Mouse (Mus musculus) NIH3T3 (cell line): ENCODE data around the gene Kdm5b.

Experiments used
- DNase-seq: peaks from one replicate; pipeline ENCODE4 v3.0.0-alpha.2; 2012; ENCODE audit warnings: low read depth

The Kdm5b gene

DNA sequence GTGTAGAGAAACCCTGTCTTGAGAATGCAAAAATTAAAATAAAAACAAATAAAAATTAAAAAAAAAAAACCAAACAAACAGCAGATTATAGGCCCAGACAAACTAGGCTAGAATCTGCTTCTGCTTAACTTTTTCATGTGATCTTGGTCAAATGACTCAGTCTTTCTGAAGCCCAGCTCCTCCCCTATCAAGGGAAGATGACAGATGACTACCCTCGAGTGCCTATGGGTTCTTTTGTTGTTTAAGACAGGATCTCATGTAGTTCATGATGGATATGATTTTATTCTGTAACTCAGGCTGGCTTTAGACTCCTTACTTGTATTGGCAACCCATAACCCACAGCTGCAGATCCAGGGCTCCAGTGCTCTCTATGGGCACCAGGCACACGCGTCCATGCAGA, 8.1 kb upstream of the Kdm5b start:
- DNase-seq, result peak; percentile 89

DNA sequence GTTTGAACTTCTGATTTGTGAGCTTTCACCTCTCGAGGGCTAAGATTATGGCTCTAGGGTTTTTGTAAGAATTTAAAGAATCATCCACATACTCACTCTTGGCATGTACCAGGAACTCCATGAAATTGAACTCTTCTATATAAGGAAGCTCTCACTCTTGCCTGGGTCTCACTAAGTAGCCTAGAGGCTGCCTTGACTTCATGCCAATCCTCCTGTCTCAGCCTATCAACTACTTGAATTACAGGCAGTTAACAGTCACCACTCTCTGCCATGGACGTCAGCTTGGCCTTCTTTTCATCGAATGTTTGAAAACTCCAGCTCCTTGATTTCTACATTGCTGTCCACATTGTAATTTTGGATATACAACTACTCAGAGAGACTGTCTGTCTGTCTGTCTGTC, 7.6 kb upstream of the Kdm5b start:
- DNase-seq, result peak; percentile 79

DNA sequence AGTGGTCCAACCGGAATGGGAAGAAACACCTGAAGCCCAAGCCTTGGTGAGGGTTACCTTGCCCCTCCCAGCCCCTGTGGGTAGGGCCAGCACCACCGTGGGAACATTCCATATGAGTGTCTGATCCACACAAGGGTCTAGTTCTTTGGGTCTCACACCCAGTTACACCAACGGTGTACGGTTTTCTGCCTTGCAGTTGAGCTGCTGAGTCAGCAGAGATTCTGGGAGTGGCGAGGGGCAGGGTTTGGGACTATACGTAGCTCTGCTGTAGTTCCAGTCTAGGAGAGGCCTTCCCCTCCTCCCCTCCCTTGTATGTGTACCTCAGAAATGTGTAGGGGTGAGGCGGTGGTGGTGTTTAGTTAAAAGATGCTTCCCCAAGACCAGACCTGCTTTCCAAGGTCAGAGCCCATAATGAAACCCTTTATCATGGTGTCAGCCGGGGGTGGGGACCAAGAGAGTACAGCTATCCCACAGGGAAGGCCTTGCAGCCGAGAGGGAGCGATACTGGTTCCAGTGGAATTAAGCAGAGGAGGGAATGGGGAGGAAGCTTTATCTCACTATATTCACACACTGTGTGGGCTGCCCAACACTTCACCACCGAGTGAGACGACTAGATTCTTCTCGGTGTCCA, 4.6 kb upstream of the Kdm5b start:
- DNase-seq, result no peak

DNA sequence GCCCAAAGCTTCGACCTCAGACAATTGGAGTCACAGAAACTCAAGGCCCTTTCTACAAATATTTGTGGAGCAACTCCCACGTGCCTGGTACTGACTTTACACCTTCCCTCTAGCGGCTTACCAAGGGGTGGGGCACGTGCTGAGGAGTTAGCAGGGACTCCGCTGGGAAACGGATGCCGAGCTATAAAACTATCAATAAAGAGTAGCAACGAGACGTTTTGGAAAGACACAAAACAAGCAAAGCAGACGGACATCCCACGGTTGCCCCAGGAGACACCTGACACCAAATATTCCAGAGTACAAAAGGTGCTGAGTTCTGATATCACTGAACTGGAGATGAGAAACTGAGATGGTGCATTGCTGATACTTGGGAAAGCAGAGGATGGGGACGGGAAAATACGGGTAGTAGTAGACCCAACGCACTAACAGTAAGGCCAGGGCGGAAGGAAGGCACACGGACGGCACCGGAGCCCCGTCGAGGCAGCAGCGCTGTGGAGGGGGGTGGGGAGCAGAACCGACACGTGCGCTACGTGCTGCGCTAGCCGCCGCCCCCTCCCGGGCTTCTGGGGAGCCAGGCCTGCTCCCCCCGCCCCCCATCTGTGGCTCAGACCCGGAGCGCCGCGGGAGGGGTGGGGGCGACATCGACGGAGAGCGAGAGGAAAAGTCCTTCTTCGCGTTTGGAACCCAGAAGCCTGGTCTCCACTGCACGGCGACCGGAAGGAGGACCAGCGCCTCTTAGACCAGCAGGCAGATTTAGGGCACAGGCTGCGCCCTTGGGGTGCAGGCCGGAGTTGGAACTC, 3.9 kb upstream of the Kdm5b start:
- DNase-seq, result no peak

DNA sequence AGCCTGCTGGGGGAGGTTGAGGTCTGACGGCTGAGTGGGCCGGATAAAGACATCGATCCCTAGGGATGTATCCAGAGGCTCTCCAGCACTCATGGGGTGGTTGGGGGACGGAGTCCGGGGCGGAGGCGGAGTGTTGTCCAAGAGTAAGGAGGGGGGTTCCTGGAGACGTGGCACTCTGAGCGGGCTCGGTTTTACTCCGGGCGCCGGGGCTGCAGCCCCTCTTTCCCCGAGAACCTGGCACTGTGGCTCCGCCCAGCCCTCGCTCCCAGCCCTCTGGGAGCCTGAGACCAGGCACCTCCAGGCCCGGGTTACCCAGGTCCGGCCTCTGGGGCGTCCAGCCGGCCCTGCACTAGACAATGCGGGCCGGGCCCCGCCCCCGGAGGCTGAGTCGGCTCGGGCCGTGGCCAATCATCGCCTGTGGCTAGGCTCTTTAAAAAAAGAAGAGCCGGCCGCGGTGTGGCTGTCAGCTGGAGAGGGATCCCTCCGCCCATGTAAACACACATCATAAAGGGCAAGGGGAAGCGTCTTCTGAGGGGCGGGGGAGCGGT, 3.2 kb upstream of the Kdm5b start:
- DNase-seq, result peak; percentile 99

DNA sequence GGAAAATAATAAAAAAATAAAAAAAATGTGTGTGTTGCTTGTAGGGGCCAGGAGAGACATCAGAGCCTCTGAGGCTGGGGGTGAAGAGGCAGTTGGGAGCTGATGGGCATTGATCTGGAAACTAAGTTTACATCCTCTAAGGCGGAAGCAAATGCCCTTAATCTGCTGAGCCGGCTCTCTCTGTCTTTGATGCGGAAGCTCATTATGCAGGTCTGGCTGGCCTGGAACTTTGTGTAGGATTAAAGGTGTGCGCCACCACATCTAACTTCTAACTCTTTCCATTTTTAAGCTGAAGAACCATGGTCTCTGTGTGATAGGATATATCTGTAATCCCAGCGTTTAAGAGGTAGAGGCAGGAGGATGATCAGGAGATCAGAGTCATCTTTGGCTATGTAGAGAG, 1.5 kb upstream of the Kdm5b start:
- no peak for DNase-seq

DNA sequence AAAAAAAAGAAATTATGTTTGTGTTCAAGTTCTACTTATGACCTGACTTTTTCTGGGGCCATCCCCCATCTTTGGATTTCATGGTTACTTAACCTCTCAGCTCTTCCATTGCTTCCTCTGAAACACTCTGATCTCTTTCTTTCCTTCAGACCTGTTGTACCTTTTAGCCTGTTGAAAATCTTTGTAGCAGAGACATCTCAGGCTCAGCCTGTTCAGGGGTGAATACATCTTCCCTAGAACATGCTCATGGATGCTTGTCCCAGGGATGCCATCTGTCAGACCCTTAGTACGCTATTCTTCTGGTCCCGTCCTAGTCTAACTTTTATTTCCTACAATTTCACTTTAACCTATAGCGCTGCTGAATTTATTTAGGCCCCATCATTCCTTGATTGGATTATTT, 745 bp upstream of the Kdm5b start:
- DNase-seq, result no peak

DNA sequence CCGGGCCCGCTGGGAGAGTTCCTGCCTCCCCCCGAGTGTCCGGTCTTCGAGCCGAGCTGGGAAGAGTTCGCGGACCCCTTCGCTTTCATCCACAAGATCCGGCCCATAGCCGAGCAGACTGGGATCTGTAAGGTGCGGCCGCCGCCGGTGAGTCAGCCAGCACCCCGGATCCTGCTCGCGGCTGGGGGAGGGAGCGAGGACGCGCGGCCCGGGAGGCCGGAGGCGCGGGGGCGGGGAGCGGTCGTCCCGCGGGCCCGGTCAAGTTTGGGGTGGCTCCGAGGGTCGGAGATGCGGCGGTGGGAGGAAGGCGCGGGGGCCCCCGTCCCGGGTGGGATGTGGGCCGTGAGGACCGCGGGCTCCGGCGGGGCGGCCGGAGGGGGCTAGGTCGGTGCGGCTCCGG, 425 bp downstream of the Kdm5b start:
- peak; percentile 67 for DNase-seq

DNA sequence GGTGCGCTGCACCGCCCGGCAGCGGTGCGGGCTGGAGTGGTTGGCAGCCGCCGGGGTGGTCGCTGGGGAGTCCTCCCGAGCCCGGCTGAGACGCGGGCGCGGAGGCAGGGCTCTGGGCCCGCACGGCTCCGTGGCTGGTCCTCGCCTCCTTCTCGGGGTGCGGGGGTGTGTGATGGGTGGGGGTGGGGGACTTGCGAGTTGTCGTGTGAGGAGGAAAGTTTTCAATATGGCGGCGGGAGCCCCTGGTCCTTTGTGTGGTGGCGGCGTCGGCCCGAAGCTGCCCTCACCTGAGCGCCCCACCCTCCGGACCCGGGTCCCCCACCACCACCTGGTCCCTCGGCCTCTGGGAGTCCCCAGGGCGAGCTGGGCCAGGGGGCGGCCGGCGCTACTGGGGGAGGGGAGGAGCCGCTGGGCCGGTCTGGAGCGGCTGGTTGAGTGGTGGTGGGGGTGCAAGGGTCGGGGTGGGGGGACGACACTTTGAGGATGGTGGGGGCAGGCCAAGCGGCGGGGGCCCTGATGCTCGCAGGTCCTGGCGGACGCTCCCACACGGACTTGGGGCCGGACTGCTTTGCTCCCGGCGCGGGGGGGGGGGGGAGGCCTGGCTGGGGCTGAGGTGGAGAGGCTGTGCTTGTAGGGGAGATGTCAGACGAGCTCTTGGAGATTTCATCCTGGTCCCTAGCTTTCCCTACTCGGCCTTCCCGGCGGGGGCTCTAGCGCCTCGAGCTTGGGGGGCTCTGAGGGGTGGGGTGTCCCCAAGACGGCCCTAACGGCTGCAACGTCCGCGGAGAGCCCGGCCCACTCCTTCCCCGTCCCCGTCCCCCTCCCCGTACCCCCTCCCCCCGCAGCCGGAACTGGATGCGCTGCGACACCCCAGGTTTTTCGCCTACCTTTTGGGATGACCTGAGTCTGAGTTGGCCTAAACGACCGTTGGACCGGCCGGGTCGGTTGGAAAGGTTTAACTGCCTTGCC, 1.1 kb downstream of the Kdm5b start:
- DNase-seq, result peak; percentile 65

DNA sequence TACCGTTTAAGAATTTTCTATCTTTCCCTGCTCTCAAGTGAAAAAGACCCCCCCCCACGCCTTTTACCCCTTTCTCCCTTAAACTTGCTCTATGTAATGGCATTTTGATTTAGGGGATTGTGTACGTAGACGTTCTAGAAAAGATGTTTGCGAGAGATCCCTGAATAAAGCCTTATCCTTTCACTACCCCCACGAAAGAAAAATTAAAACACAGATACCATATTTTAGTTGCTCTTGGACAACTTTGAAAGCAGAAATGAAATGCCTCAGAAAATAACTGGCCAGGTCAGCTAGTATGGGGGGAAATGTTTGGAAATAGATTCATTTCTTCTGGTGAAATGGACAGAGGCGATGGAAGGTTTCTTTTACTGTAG, 1.8 kb downstream of the Kdm5b start:
- DNase-seq, result no peak

DNA sequence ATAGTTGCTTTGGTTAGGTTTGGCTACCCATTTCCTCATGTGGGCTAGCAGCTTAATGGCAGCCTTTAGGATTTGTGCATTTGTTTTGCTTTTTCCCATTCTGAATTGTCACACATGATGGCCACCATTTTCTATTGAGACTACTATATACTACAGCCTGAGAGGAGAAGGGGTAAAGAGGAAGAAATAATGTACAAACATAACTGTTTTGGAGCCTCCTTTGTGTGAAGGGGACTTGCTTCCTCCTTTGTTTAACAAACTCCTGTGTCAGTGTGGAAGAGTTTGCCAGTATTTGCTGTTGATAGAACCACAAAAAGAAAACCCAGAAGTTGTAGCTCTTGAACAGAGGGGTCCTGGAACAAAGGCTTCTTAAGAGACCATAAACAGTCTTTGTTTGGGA, 2.5 kb downstream of the Kdm5b start:
- DNase-seq, result no peak

DNA sequence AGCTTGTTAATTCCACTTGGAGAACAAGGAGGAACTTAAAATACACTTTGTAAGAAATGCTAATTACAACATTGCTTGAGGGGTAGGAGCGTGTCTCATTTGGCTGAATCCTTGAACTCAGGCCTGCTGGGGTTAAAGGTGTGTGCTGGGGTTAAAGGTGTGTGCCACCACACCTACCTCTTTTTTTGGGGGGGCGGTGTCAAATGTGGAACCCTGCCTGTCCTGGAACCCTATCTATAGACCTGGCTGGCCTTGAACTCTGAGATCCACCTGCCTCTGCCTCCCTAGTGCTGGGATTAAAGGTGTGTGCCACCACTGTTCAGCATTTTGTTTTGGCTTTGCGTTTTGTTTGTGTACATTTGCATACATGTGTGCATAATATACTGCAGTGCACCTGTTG, 3.8 kb downstream of the Kdm5b start:
- DNase-seq, result no peak

DNA sequence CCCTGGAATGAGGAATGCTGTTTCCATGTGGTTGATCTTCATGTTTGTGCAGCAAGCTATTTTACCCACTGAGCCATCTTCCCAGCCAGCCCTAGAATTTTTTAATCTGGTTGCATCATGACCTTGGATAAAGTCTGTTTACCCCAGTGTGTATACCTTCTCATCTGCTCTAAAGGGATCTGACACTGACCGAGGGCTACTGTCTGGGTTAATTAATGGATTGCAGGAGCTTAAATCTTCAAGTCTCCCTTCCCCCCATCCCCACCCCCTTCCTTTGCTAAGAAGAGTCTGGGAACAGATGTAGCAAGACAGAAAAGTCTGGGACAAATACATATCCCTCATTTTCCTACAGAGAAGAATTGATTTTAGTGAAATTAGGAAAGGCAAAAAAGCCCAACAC, 7.5 kb downstream of the Kdm5b start:
- DNase-seq, result no peak

DNA sequence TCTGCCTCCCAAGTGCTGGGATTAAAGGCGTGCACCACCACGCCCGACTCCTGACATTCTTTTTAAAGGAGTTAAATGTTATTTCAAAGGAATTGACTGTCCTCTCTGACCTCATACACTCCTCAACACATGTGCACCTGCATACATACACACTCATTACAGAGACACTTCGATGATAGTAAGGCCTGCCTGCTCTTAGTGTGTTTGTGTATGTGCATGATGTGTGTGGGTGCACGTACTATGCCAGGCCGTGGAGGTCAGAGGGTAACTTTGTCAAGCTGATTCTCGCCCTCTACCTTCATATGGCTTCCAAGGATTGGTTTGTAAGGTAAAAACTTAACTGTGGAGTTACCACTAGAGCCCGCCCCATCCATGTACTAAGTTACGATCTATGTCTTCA, 10.2 kb downstream of the Kdm5b start:
- no peak for DNase-seq

DNA sequence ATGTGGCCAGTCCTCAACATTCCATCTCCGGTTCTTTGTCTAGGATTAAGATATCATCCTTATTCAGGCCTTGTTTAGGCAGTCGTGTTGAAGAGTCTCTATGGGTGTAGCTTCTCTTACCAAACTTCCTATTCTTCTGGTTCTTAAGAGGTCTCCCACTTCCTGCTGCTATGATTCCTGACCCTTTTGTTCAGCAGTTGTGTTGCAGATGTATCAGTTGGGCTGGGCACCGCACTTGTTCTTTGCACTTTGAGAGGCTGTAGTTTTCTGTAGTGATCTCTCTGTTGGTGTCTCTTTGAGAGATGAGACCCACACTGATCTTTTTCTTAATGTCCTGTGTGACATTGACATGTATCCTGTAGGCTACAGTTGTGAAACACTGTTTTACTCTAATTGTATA, 10.7 kb downstream of the Kdm5b start:
- DNase-seq, result no peak

DNA sequence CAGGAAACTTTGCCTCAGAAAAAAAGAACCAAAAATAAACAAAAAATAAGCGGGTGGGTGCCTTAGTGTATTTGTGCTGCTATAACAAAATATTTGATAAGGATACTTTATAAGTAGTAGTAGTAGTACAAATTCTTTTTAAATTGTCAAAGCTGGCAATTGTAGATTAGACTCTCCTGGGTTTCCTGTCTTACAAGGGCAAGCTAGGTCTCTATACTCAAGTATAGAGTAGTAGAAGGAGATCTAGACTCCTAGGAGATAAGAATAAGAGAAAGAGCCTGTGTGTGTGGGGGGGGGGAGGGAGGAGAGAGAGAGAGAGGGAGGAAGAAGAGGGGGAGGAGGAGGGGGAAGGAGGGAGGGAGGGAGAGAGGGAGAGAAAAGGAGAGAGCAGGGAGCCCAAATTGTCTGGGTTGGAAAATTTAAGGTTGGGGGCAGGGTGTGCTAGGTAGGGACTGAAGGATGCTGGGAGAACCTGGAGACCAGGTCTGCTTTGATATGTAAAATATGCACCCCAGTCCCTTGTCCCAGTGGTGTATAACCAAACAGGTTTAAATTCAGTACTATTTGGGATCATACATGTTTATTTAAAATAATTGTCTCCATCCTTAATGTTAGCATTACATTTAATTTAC, 13.4 kb downstream of the Kdm5b start:
- DNase-seq, result no peak

DNA sequence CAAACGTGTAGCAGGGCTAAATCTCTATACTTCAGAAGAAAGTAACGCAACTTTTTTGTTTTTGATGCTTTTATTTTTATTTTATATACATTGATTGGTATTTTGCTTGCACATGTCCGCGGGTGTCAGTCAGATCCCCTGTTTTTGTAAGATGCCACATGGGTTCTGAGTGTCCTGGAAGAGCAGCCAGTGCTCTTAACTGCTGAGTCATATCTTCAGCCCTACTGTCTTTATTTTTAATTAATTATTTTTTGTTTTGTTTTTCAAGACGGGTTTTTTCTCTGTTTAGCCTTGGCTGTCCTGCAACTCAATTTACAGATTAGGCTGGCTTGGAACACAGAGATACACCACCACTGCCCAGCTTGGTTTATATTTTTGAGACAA, 14.0 kb downstream of the Kdm5b start:
- DNase-seq, result no peak

DNA sequence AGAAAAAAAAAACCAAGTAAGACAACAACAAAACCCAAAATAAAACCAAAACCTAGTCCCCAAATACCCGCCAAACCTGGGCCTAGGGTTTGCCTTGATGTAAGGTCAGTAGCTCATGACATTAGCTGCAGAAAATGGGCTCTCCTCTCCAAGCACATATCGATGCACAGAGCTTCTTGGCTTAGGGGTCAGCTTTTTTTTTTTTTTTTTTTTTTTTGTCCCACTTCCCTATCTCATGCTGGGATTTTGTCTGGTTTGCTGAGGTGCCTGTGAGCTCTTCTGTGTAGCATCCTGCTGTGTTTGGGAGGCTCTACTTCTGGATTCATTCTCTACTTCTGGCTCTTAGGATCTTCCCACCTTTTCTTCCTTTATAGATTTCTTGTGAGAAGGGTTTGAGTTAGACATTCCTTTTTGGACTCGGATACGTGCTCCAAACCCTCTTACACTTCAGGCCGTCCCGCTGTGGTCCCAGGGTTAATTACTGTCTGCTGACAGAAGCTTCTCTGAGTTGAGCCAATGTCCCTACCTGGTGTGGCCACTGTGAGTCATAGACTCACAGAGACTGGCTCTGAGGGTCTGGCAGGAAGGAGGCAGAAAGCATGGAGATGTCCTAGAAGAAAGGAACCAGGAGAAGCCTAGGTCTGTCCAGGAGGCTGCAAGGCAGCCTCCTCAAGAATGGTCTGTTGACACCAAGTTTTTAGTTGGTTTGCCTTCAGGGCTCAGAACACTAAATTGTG, 17.6 kb downstream of the Kdm5b start:
- DNase-seq, result no peak

DNA sequence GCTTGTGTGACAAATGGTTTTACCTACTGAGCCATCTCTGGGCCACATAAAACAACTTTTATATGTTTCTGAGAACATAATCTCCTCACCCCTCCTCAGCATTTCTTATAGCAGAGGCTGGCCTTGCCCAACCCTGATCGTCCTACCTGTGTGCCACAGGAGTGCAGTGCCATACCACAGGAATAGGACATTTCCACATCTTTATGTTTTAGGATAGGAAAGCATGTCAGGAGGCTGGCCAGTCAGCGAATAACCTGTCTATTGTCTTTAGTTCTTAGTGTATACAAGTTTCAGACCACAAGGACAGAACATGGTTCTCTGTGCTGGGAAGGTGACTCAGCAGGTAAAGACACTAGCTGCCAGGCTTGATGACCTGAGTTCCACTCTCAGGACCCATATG, 20.8 kb downstream of the Kdm5b start:
- no peak for DNase-seq

DNA sequence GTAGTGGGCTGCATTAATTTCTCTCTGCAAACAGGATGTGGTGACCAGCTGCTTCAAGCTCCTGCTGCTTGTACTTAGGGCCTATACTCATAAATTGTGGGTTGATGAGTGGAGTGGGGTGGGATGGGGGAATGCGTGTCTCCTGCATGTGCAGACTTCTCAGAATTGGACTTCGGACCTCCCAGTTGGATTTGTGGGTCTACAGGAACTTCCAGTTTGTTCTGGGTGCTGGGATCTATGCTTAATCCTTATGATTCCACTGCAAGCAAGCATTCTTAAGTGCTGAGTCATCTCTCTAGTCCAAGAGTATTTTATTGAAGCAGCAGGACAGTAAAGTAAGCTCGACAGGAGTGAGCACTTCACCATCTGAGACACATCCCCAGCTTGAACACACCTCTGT, 23.6 kb downstream of the Kdm5b start:
- peak; percentile 71 for DNase-seq

DNA sequence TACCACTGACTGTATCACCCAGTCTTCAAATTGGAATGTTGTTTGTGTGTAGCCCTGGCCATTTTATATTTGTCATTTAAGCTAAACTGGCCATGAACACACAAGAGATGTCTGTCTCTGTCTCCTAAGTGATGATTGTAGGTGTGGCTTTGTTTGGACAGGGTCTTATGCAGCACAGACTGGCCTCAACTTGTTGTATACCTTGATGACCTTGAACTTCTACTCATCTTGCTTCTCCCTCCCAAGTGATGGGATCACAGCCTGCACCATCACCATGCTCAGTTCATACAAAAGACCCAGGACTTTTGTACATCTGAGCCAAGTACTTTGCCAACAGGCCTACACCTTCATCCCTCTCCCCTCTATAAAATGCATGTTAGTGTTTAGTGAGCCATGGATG, 29.7 kb downstream of the Kdm5b start:
- no peak for DNase-seq
